Mouse (Mus musculus): ENCODE data around the gene Zmiz1. TPM values are rescaled to one million over a fixed set of nuclear protein-coding genes. Genes with fewer than 3 reads are reported as not detected.

Zmiz1 gene
- polyA plus RNA-seq, 1 experiment from 2014 or later, result 6.1 TPM

DNA sequence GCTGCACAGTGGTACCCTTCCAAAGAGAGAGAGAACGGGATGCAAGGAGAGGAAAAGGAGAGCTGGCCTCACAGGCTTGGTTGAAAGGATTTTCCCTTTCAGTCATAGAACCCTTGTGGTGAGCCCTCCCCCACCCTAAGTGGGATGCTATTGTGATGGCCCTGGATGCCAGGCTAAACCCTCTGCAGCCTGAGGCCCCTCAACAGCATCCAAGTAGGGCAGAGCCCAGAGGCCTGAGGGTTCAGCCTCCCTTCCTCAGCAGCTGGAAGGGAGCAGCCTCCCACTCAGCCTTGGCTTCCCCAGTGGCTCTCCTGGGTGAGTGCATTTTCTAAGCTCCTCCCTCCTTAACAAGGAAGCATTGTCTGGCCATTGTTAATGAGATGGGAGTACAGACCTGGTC is 121.4 kb downstream of the Zmiz1 start:
- Histone ChIP-seq H3K4me2 (ENCODE audit: low read depth, low read length) (no peak overlapping the region), H3K27ac (ENCODE audit: low read length) (no peak overlapping the region), H3K9ac (ENCODE audit: low read depth, low read length) (no peak overlapping the region), H3K27me3 (ENCODE audit: control insufficient read depth, insufficient read depth, low read depth, low read length) (no peaks in the 10 kb centered on the region), H3K4me1 (ENCODE audit: control insufficient read depth, low read depth, low read length) (no peaks in the 10 kb centered on the region), H3K36me3 (ENCODE audit: control insufficient read depth, insufficient read depth) (peaks cover 5% of the 10 kb centered on the region; the same call in 1 of the 2 replicates), H3K9me3 (replicated peaks; ENCODE audit: control insufficient read depth, low read length) (no peaks in the 10 kb centered on the region), H3K4me3 (ENCODE audit: low read depth, low read length) (no peak overlapping the region)
- WGBS (ENCODE audit: insufficient replicate concordance), result 70% methylated on average over 1 of the region's 1 CpGs
- ATAC-seq (ENCODE audit: low read depth), result no peak

- Histone ChIP-seq H3K36me3 (ENCODE audit: control insufficient read depth, insufficient read depth) (peaks cover 5% of the 10 kb centered on the region; the same call in 1 of the 2 replicates), H3K4me3 (ENCODE audit: low read depth, low read length) (no peak overlapping the region), H3K27ac (ENCODE audit: low read length) (no peak overlapping the region), H3K9me3 (replicated peaks; ENCODE audit: control insufficient read depth, low read length) (no peaks in the 10 kb centered on the region), H3K4me1 (ENCODE audit: control insufficient read depth, low read depth, low read length) (peaks cover 6% of the 10 kb centered on the region), H3K9ac (ENCODE audit: low read depth, low read length) (no peak overlapping the region), H3K4me2 (ENCODE audit: low read depth, low read length) (no peak overlapping the region), H3K27me3 (ENCODE audit: control insufficient read depth, insufficient read depth, low read depth, low read length) (no peaks in the 10 kb centered on the region)
- WGBS (ENCODE audit: insufficient replicate concordance), result 81% methylated on average over 6 of the region's 6 CpGs
- no peak for ATAC-seq (ENCODE audit: low read depth)
Measured at GRCm38 (mm10) chr14:25582603-25583002, 123.6 kb downstream of the Zmiz1 start.

DNA sequence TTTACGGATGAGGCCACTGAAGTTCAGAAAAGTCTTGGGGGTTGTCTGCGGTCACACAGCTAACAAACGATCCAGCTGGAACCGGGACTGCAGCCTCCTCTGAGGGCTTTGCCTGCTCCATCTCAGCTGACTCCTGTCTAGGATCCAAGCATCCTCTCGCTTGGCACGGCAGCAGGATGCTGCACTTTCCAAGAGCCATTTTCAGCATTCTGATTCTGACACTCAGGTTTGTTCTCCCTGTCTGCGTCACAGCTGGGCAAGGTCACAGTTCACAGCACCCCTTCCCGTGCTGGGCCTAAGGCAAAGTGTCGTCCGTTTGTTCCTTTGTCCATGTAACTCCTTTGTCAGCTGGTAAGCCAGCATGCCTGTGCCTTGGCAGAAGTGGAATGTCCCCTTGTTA is 124.9 kb downstream of the Zmiz1 start:
- no peak overlapping the region for H3K4me2 ChIP-seq (ENCODE audit: low read depth, low read length)
- H3K27ac ChIP-seq (ENCODE audit: low read length), result no peak overlapping the region
- no peak for ATAC-seq (ENCODE audit: low read depth)
- peaks cover 6% of the 10 kb centered on the region for H3K4me1 ChIP-seq (ENCODE audit: control insufficient read depth, low read depth, low read length)
- no peaks in the 10 kb centered on the region for H3K9me3 ChIP-seq (replicated peaks; ENCODE audit: control insufficient read depth, low read length)
- 73% methylated on average over 10 of the region's 10 CpGs for WGBS (ENCODE audit: insufficient replicate concordance)
- H3K9ac ChIP-seq (ENCODE audit: low read depth, low read length), result no peak overlapping the region
- no peak overlapping the region for H3K4me3 ChIP-seq (ENCODE audit: low read depth, low read length)
- no peaks in the 10 kb centered on the region for H3K27me3 ChIP-seq (ENCODE audit: control insufficient read depth, insufficient read depth, low read depth, low read length)
- peaks cover 5% of the 10 kb centered on the region; the same call in 1 of the 2 replicates for H3K36me3 ChIP-seq (ENCODE audit: control insufficient read depth, insufficient read depth)

DNA sequence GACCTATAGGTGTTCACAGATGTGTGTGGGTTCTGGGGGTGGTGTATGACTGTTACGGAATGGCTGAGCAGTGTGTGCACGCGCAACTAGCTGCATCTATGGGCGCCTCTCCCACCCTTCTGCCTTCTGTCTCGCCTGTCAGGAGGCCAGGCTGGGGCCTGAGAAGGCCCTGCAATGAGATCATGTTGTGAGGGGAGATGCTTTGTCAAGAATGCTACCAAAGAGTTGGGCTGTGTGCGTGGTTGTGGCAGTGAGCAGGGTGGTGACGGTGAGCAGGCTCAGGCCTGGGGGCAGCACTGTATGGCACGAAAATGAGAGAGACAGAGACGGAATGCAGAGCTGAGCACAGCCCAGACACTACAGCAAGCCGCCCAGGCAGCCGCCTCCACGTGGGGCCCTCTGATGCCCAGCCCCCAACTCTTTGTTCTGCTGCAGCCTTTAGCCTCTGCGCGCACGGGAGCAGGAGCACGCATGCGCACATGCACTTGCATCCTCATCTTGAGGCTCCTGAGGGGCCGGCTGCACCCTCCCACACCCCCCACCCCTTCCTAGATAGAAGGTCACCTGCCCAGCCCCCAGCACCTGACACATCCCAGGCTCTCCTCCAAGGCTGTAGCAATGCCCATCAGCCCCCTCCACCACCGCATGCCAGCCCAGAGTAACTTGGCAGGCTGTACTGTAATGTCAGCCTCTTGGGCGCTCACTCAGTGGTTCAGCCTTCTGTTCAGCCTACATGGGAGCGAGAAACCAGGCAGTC is 126.7 kb downstream of the Zmiz1 start:
- no peak overlapping the region for H3K9ac ChIP-seq (ENCODE audit: low read depth, low read length)
- no peak for ATAC-seq (ENCODE audit: low read depth)
- no peak overlapping the region for H3K27ac ChIP-seq (ENCODE audit: low read length)
- no peaks in the 10 kb centered on the region for H3K27me3 ChIP-seq (ENCODE audit: control insufficient read depth, insufficient read depth, low read depth, low read length)
- peaks cover 5% of the 10 kb centered on the region; the same call in 1 of the 2 replicates for H3K36me3 ChIP-seq (ENCODE audit: control insufficient read depth, insufficient read depth)
- H3K4me2 ChIP-seq (ENCODE audit: low read depth, low read length), result no peak overlapping the region
- 65% methylated on average over 21 of the region's 21 CpGs for WGBS (ENCODE audit: insufficient replicate concordance)
- no peak overlapping the region for H3K4me3 ChIP-seq (ENCODE audit: low read depth, low read length)
- H3K4me1 ChIP-seq (ENCODE audit: control insufficient read depth, low read depth, low read length), result peaks cover 6% of the 10 kb centered on the region
- no peaks in the 10 kb centered on the region for H3K9me3 ChIP-seq (replicated peaks; ENCODE audit: control insufficient read depth, low read length)

GRCm38 (mm10) chr14:25586846-25587486 is 128.0 kb downstream of the Zmiz1 start:
- Histone ChIP-seq H3K9me3 (replicated peaks; ENCODE audit: control insufficient read depth, low read length) (no peaks in the 10 kb centered on the region), H3K27me3 (ENCODE audit: control insufficient read depth, insufficient read depth, low read depth, low read length) (no peaks in the 10 kb centered on the region), H3K4me1 (ENCODE audit: control insufficient read depth, low read depth, low read length) (peaks cover 6% of the 10 kb centered on the region), H3K4me2 (ENCODE audit: low read depth, low read length) (no peak overlapping the region), H3K9ac (ENCODE audit: low read depth, low read length) (no peak overlapping the region), H3K27ac (ENCODE audit: low read length) (peak overlapping the region; percentile 47), H3K36me3 (ENCODE audit: control insufficient read depth, insufficient read depth) (peaks cover 5% of the 10 kb centered on the region; the same call in 1 of the 2 replicates), H3K4me3 (ENCODE audit: low read depth, low read length) (no peak overlapping the region)
- ATAC-seq (ENCODE audit: low read depth), result no peak
- WGBS (ENCODE audit: insufficient replicate concordance), result 51% methylated on average over 10 of the region's 10 CpGs

DNA sequence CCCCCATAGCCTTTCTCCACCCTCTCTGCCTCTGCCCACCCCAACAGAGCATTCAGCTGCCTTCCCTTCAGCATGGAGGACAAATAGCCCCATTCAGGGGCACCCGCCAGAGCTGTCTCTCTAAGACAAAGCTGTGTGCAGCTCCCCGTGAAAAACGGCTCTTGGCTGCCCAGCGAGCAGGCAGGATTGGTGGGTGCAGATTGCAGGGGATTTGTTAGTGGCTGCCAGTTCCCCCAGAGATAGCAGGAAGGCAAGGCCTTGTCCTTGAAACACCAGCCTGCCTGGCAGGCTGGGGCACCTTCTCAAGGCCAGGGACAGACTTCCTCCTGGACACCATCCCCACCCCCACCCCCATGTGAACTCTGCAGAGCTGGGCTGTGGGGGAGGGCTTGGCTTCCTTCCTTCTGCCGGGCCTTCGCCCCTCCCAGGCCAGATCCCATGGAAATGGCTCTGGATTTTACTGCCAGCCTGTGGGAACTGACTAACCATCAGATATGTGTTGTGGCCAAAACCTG is 128.6 kb downstream of the Zmiz1 start:
- no peak overlapping the region for H3K4me2 ChIP-seq (ENCODE audit: low read depth, low read length)
- peak overlapping the region; percentile 47 for H3K27ac ChIP-seq (ENCODE audit: low read length)
- WGBS (ENCODE audit: insufficient replicate concordance), result 28% methylated on average over 6 of the region's 6 CpGs
- no peak overlapping the region for H3K4me3 ChIP-seq (ENCODE audit: low read depth, low read length)
- H3K27me3 ChIP-seq (ENCODE audit: control insufficient read depth, insufficient read depth, low read depth, low read length), result no peaks in the 10 kb centered on the region
- H3K9me3 ChIP-seq (replicated peaks; ENCODE audit: control insufficient read depth, low read length), result no peaks in the 10 kb centered on the region
- peaks cover 6% of the 10 kb centered on the region for H3K4me1 ChIP-seq (ENCODE audit: control insufficient read depth, low read depth, low read length)
- H3K36me3 ChIP-seq (ENCODE audit: control insufficient read depth, insufficient read depth), result peaks cover 3% of the 10 kb centered on the region; the same call in 1 of the 2 replicates
- ATAC-seq (ENCODE audit: low read depth), result peak; percentile 41; the same call in 1 of the 2 replicates
- H3K9ac ChIP-seq (ENCODE audit: low read depth, low read length), result no peak overlapping the region

- H3K9ac ChIP-seq (ENCODE audit: low read depth, low read length), result no peak overlapping the region
- peaks cover 6% of the 10 kb centered on the region for H3K4me1 ChIP-seq (ENCODE audit: control insufficient read depth, low read depth, low read length)
- ATAC-seq (ENCODE audit: low read depth), result no peak
- WGBS (ENCODE audit: insufficient replicate concordance), result 59% methylated on average over 2 of the region's 2 CpGs
- H3K36me3 ChIP-seq (ENCODE audit: control insufficient read depth, insufficient read depth), result peaks cover 3% of the 10 kb centered on the region; the same call in 1 of the 2 replicates
- H3K27ac ChIP-seq (ENCODE audit: low read length), result 0 out of 2 replicates have a peak overlapping the region, but pooled peaks have one; percentile 40
- no peak overlapping the region for H3K4me2 ChIP-seq (ENCODE audit: low read depth, low read length)
- no peaks in the 10 kb centered on the region for H3K9me3 ChIP-seq (replicated peaks; ENCODE audit: control insufficient read depth, low read length)
- no peaks in the 10 kb centered on the region for H3K27me3 ChIP-seq (ENCODE audit: control insufficient read depth, insufficient read depth, low read depth, low read length)
- H3K4me3 ChIP-seq (ENCODE audit: low read depth, low read length), result no peak overlapping the region
Measured at GRCm38 (mm10) chr14:25588156-25588555, 129.2 kb downstream of the Zmiz1 start.

DNA sequence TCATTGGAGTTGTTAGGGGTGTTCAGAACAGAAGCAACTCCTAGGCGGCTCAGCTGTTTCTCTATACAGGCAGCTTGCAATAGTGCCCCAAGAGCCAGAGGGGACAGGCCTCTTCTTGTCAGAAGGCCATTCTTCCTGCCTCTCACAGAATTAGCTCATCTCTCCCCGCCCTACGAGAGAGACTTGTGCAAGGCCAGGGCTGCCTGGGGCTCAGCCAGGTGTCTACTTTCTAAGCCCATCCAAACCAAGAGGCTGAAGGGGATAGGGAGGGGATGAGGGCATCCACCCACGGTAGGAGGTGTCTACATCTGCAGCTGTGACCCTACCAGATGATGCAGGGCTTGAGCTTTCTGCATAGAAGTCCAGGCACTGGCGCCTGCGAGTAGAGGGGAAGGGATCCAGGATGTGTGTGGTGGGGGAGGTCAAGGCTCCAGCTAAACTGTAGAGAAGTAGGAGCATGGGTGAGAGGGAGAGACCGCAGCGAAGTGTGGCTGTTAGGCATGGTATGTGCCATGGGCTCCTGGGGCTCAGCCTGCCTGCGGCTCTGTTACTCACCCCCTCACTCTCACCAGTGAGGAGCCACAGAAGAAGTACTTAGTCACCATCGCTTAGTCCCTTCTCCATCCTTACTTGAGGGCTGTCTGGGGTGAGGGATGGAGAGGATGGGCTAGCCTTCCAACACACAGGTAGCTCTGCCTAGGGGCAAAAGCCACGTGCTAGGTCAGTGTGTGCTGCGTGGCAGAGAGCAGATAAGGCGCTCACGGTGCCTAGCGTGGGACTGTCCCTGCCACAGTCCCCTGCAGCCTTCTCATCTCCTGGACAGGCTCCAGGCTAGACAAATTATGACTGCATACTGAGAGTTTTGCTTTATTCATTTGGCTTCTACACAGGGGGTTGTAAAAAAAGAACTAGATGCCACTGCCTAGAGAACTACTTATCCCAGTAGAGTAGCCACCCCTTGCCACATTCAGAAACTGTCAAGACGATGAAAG is 130.3 kb downstream of the Zmiz1 start:
- Histone ChIP-seq H3K4me2 (ENCODE audit: low read depth, low read length) (no peak overlapping the region), H3K4me3 (ENCODE audit: low read depth, low read length) (no peak overlapping the region), H3K36me3 (ENCODE audit: control insufficient read depth, insufficient read depth) (no peaks in the 10 kb centered on the region), H3K9me3 (replicated peaks; ENCODE audit: control insufficient read depth, low read length) (no peaks in the 10 kb centered on the region), H3K27me3 (ENCODE audit: control insufficient read depth, insufficient read depth, low read depth, low read length) (no peaks in the 10 kb centered on the region), H3K4me1 (ENCODE audit: control insufficient read depth, low read depth, low read length) (peaks cover 6% of the 10 kb centered on the region), H3K27ac (ENCODE audit: low read length) (no peak overlapping the region), H3K9ac (ENCODE audit: low read depth, low read length) (no peak overlapping the region)
- 42% methylated on average over 16 of the region's 16 CpGs for whole genome bisulfite sequencing (ENCODE audit: insufficient replicate concordance)
- ATAC-seq (ENCODE audit: low read depth), result no peak

Measured in liver, embryonic 16.5 days (tissue).